ENCODE assay signal across 29 mouse cellular contexts in the genomic region with DNA sequence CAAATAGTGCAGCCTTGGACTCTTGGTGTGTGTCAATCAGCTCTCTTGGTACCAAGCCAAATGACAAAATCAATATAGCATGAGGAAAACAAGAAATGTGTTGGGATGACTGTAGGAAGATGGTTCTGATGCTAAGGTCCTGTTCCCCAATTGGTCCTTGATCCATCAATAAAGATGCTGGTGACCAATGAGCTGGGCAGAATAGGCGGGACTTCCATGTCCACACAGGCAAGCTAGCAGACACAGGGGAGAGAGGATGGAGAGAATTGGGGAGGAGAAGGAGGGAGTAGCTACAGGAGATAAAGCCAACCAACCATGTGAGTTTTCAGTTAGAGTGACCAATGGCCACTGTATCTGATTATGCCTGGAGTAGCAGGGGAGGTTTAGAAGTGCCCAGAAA. TPM values are rescaled to one million over a fixed set of nuclear protein-coding genes. Genes with fewer than 3 reads are reported as not detected.
DNase-seq lines count a peak whose midpoint lies in the region; ATAC-seq and TF ChIP-seq lines count a peak whose summit lies in the region.
"Had no signal": no experiment of that assay in that cellular context is flagged by ENCODE, and none has a peak within 500 bp of the region (broad histone marks: within the 10 kb centered on the region; RNA-seq: fewer than 3 reads in every experiment).

No protein-coding gene starts in this region.

- ATAC-seq in forebrain, embryonic 16.5 days: peak; percentile 36; the same call in 1 of the 2 replicates
- ATAC-seq in forebrain, embryonic 15.5 days (replicated peaks): no peak
- ATAC-seq in liver, embryonic 13.5 days (ENCODE audit: low read depth): no peak
- ATAC-seq in midbrain, postnatal 0 days (ENCODE audit: low FRiP score): no peak
- no peak for ATAC-seq in midbrain, embryonic 11.5 days (ENCODE audit: low FRiP score)
- ATAC-seq: activated CD4-positive, CD25-positive, alpha-beta regulatory T cell, adult 4 months; Patski had no signal

- H3K9me3 ChIP-seq in forebrain, embryonic 16.5 days (ENCODE audit: control insufficient read depth, low read length): no peaks in the 10 kb centered on the region
- H3K9me3 ChIP-seq in forebrain, embryonic 15.5 days: no peaks in the 10 kb centered on the region
- 0 out of 2 replicates have a peak, but pooled peaks cover 7% of the 10 kb centered on the region for H3K9me3 ChIP-seq in liver, embryonic 13.5 days (replicated peaks)
- H3K9me3 ChIP-seq in midbrain, postnatal 0 days (ENCODE audit: low read length): no peaks in the 10 kb centered on the region
- H3K9me3 ChIP-seq in midbrain, embryonic 11.5 days (ENCODE audit: control insufficient read depth, low read length): no peaks in the 10 kb centered on the region
- H3K9me3 ChIP-seq: embryonic facial prominence, embryonic 13.5 days; embryonic facial prominence, embryonic 15.5 days; forebrain, embryonic 10.5 days; forebrain, embryonic 12.5 days had no signal

- 95% methylated on average over 1 of the region's 1 CpGs for WGBS in forebrain, embryonic 16.5 days
- WGBS in forebrain, embryonic 15.5 days: 96% methylated on average over 1 of the region's 1 CpGs
- 82% methylated on average over 1 of the region's 1 CpGs for WGBS in liver, embryonic 13.5 days (ENCODE audit: insufficient replicate concordance)
- WGBS in midbrain, postnatal 0 days: 95% methylated on average over 1 of the region's 1 CpGs
- 95% methylated on average over 1 of the region's 1 CpGs for WGBS in midbrain, embryonic 11.5 days

- no peak overlapping the region for H3K27ac ChIP-seq in forebrain, embryonic 16.5 days (ENCODE audit: low read length)
- H3K27ac ChIP-seq in forebrain, embryonic 15.5 days (replicated peaks): no peak overlapping the region
- peak overlapping the region; percentile 39; the same call in 1 of the 2 replicates for H3K27ac ChIP-seq in liver, embryonic 13.5 days
- H3K27ac ChIP-seq in midbrain, postnatal 0 days (ENCODE audit: low read depth, low read length): no peak overlapping the region
- H3K27ac ChIP-seq in midbrain, embryonic 11.5 days (ENCODE audit: low read depth, low read length): no peak overlapping the region
- H3K27ac ChIP-seq: embryonic facial prominence, embryonic 13.5 days; embryonic facial prominence, embryonic 15.5 days; forebrain, embryonic 10.5 days; forebrain, embryonic 12.5 days had no signal

- no peak overlapping the region for H3K9ac ChIP-seq in forebrain, embryonic 16.5 days (replicated peaks; ENCODE audit: low read depth, low read length)
- no peak overlapping the region for H3K9ac ChIP-seq in forebrain, embryonic 15.5 days (replicated peaks)
- no peak overlapping the region for H3K9ac ChIP-seq in liver, embryonic 13.5 days
- no peak overlapping the region for H3K9ac ChIP-seq in midbrain, postnatal 0 days (replicated peaks; ENCODE audit: low read length, poor library complexity, severe bottlenecking)
- H3K9ac ChIP-seq in midbrain, embryonic 11.5 days (ENCODE audit: low read length): no peak overlapping the region
- H3K9ac ChIP-seq: embryonic facial prominence, embryonic 13.5 days; embryonic facial prominence, embryonic 15.5 days; forebrain, embryonic 12.5 days had no signal

- DNase-seq in liver, embryonic 13.5 days: no peak
- no peak for DNase-seq in liver
- DNase-seq in midbrain, postnatal 0 days (ENCODE audit: low spot score): peak; percentile 16
- no peak for DNase-seq in midbrain, embryonic 11.5 days (ENCODE audit: low spot score, missing footprints)
- peak; percentile 40 for DNase-seq in brain, embryonic 14.5 days (ENCODE audit: low read depth)
- DNase-seq in lung, postnatal 36 days: no peak
- DNase-seq: adrenal gland, adult 8-10 months; adrenal gland, postnatal 14 days; adrenal gland, postnatal 36 days; cerebellum, adult 11 months; cerebellum, adult 18-20 months; cerebellum, adult 8-10 months; cerebellum, adult 9-11 months; cerebellum, postnatal 36 days; embryo, embryonic 11 days had no signal

- TF ChIP-seq POLR2A in brain, embryonic 14.5 days (IDR thresholded peaks at IDR 0.05; ENCODE audit: borderline replicate concordance, extremely low read depth, insufficient read depth, insufficient read length, poor library complexity, severe bottlenecking): no peak

- H3K36me3 ChIP-seq in forebrain, embryonic 16.5 days (ENCODE audit: control insufficient read depth, insufficient read depth): no peaks in the 10 kb centered on the region
- H3K36me3 ChIP-seq in forebrain, embryonic 15.5 days: no peaks in the 10 kb centered on the region
- H3K36me3 ChIP-seq in liver, embryonic 13.5 days: peaks cover 68% of the 10 kb centered on the region
- H3K36me3 ChIP-seq in midbrain, postnatal 0 days (ENCODE audit: insufficient read depth, low read length): no peaks in the 10 kb centered on the region
- no peaks in the 10 kb centered on the region for H3K36me3 ChIP-seq in midbrain, embryonic 11.5 days (ENCODE audit: control insufficient read depth, insufficient read depth, low read length)
- H3K36me3 ChIP-seq: embryonic facial prominence, embryonic 13.5 days; embryonic facial prominence, embryonic 15.5 days; forebrain, embryonic 10.5 days; forebrain, embryonic 12.5 days had no signal

- H3K4me2 ChIP-seq in forebrain, embryonic 16.5 days (ENCODE audit: low read length): no peak overlapping the region
- H3K4me2 ChIP-seq in forebrain, embryonic 15.5 days (replicated peaks): no peak overlapping the region
- no peak overlapping the region for H3K4me2 ChIP-seq in liver, embryonic 13.5 days
- no peak overlapping the region for H3K4me2 ChIP-seq in midbrain, postnatal 0 days (ENCODE audit: low read depth, low read length, poor library complexity, severe bottlenecking)
- no peak overlapping the region for H3K4me2 ChIP-seq in midbrain, embryonic 11.5 days
- H3K4me2 ChIP-seq: embryonic facial prominence, embryonic 13.5 days; embryonic facial prominence, embryonic 15.5 days; forebrain, embryonic 12.5 days had no signal

- H3K4me1 ChIP-seq in forebrain, embryonic 16.5 days (replicated peaks; ENCODE audit: control insufficient read depth, insufficient read depth, low read length): no peaks in the 10 kb centered on the region
- no peaks in the 10 kb centered on the region for H3K4me1 ChIP-seq in forebrain, embryonic 15.5 days
- H3K4me1 ChIP-seq in liver, embryonic 13.5 days (replicated peaks): peaks cover 33% of the 10 kb centered on the region
- no peaks in the 10 kb centered on the region for H3K4me1 ChIP-seq in midbrain, postnatal 0 days (ENCODE audit: insufficient read depth, low read length)
- H3K4me1 ChIP-seq in midbrain, embryonic 11.5 days (ENCODE audit: control insufficient read depth, insufficient read depth, low read length): no peaks in the 10 kb centered on the region
- H3K4me1 ChIP-seq: embryonic facial prominence, embryonic 13.5 days; embryonic facial prominence, embryonic 15.5 days had no signal

- no peak overlapping the region for H3K4me3 ChIP-seq in forebrain, embryonic 16.5 days (replicated peaks; ENCODE audit: low read length)
- H3K4me3 ChIP-seq in forebrain, embryonic 15.5 days: no peak overlapping the region
- H3K4me3 ChIP-seq in liver, embryonic 13.5 days (replicated peaks): no peak overlapping the region
- H3K4me3 ChIP-seq in midbrain, postnatal 0 days (ENCODE audit: low read depth, low read length): no peak overlapping the region
- H3K4me3 ChIP-seq in midbrain, embryonic 11.5 days (ENCODE audit: low read depth, low read length): no peak overlapping the region
- H3K4me3 ChIP-seq: embryonic facial prominence, embryonic 13.5 days; embryonic facial prominence, embryonic 15.5 days; erythroblast, embryonic 14.5 days; forebrain, embryonic 10.5 days; forebrain, embryonic 12.5 days had no signal

- no peaks in the 10 kb centered on the region for H3K27me3 ChIP-seq in forebrain, embryonic 16.5 days (replicated peaks; ENCODE audit: control insufficient read depth, insufficient read depth, low read length)
- H3K27me3 ChIP-seq in forebrain, embryonic 15.5 days: no peaks in the 10 kb centered on the region
- H3K27me3 ChIP-seq in liver, embryonic 13.5 days: peaks cover 4% of the 10 kb centered on the region
- no peaks in the 10 kb centered on the region for H3K27me3 ChIP-seq in midbrain, postnatal 0 days (ENCODE audit: insufficient read depth, low read length)
- no peaks in the 10 kb centered on the region for H3K27me3 ChIP-seq in midbrain, embryonic 11.5 days (ENCODE audit: control insufficient read depth, insufficient read depth, low read length)
- H3K27me3 ChIP-seq: embryonic facial prominence, embryonic 13.5 days; embryonic facial prominence, embryonic 15.5 days; forebrain, embryonic 12.5 days; Patski had no signal

- TF ChIP-seq CTCF in midbrain, postnatal 0 days (IDR thresholded peaks at IDR 0.05): no peak
- no peak for TF ChIP-seq CTCF in brain, embryonic 14.5 days (IDR thresholded peaks at IDR 0.05; ENCODE audit: borderline replicate concordance, extremely low read depth, insufficient read depth, insufficient read length)

RNA-seq across cellular contexts. Expression of gene Apol8, which starts 10.5 kb away (rescaled TPM):
- polyA plus RNA-seq in forebrain, embryonic 16.5 days (2015; fragmentation: Nextera tagmentation; extraction: Ambion mirVana): 0.22 TPM in 1 of 2 replicates, not detected in the other
- 0.20 TPM in 1 of 2 replicates, not detected in the other for polyA plus RNA-seq in forebrain, embryonic 15.5 days (2015; fragmentation: Nextera tagmentation; extraction: Ambion mirVana)
- 29.8 and 34.9 TPM in 2 replicates for polyA plus RNA-seq in liver, embryonic 13.5 days (2015; fragmentation: Nextera tagmentation; extraction: Ambion mirVana)
- total RNA-seq in midbrain, postnatal 0 days (2014; rRNA removed): 0.19 TPM in 1 of 2 replicates, not detected in the other
- polyA plus RNA-seq in midbrain, postnatal 0 days (2015; fragmentation: Nextera tagmentation; extraction: Ambion mirVana): 0.36 and 0.55 TPM in 2 replicates
- polyA plus RNA-seq in midbrain, embryonic 11.5 days (2014; fragmentation: Nextera tagmentation; extraction: Ambion mirVana): 0.11 and 0.34 TPM in 2 replicates
- polyA plus RNA-seq in brain, embryonic 14.5 days (2012; rRNA removed): 0.30 and 0.37 TPM in 2 replicates
- total RNA-seq: adrenal gland, adult 18-20 months; adrenal gland, postnatal 36 days had no signal
- polyA plus RNA-seq: activated CD4-positive, CD25-positive, alpha-beta regulatory T cell, adult 4 months had no signal

RNA-seq across cellular contexts. Expression of gene Apol9b, which starts 17.5 kb away (rescaled TPM):
- not detected in 2 replicates for polyA plus RNA-seq in forebrain, embryonic 16.5 days (2015; fragmentation: Nextera tagmentation; extraction: Ambion mirVana)
- polyA plus RNA-seq in forebrain, embryonic 15.5 days (2015; fragmentation: Nextera tagmentation; extraction: Ambion mirVana): not detected in 2 replicates
- not detected in 2 replicates for polyA plus RNA-seq in liver, embryonic 13.5 days (2015; fragmentation: Nextera tagmentation; extraction: Ambion mirVana)
- total RNA-seq in midbrain, postnatal 0 days (2014; rRNA removed): 0.33 TPM in 1 of 2 replicates, not detected in the other
- 0.43 TPM in 1 of 2 replicates, not detected in the other for polyA plus RNA-seq in midbrain, postnatal 0 days (2015; fragmentation: Nextera tagmentation; extraction: Ambion mirVana)
- not detected in 2 replicates for polyA plus RNA-seq in midbrain, embryonic 11.5 days (2014; fragmentation: Nextera tagmentation; extraction: Ambion mirVana)
- polyA plus RNA-seq in brain, embryonic 14.5 days (2012; rRNA removed): 0.06 TPM in 1 of 2 replicates, not detected in the other
- total RNA-seq: ES-E14, MEL had no signal
- polyA plus RNA-seq: embryonic facial prominence, embryonic 11.5 days; embryonic facial prominence, embryonic 13.5 days; erythroblast, embryonic 14.5 days; forebrain, embryonic 10.5 days; forebrain, embryonic 12.5 days had no signal

RNA-seq across cellular contexts. Expression of gene Apol7e, which starts 47.7 kb away (rescaled TPM):
- not detected in 2 replicates for polyA plus RNA-seq in forebrain, embryonic 16.5 days (2015; fragmentation: Nextera tagmentation; extraction: Ambion mirVana)
- not detected in 2 replicates for polyA plus RNA-seq in forebrain, embryonic 15.5 days (2015; fragmentation: Nextera tagmentation; extraction: Ambion mirVana)
- not detected in 2 replicates for polyA plus RNA-seq in liver, embryonic 13.5 days (2015; fragmentation: Nextera tagmentation; extraction: Ambion mirVana)
- not detected in 2 replicates for total RNA-seq in midbrain, postnatal 0 days (2014; rRNA removed)
- not detected in 2 replicates for polyA plus RNA-seq in midbrain, postnatal 0 days (2015; fragmentation: Nextera tagmentation; extraction: Ambion mirVana)
- polyA plus RNA-seq in midbrain, embryonic 11.5 days (2014; fragmentation: Nextera tagmentation; extraction: Ambion mirVana): not detected in 2 replicates
- polyA plus RNA-seq in brain, embryonic 14.5 days (2012; rRNA removed): 0.04 TPM in 1 of 2 replicates, not detected in the other
- total RNA-seq: adrenal gland, postnatal 14 days; adrenal gland, postnatal 36 days; MEL had no signal
- polyA plus RNA-seq: C2C12; embryonic facial prominence, embryonic 11.5 days; embryonic facial prominence, embryonic 13.5 days; embryonic facial prominence, embryonic 15.5 days; erythroblast, embryonic 14.5 days; forebrain, embryonic 10.5 days; forebrain, embryonic 12.5 days had no signal

Comparison
In these comparisons a context has a peak if more than half of its experiments do, and no peak if none do; other contexts are left out.
1. DNase-seq: peak in midbrain, postnatal 0 days (single experiment) and brain, embryonic 14.5 days (single experiment); none in liver, embryonic 13.5 days (single experiment), liver (single experiment), midbrain, embryonic 11.5 days (single experiment) and lung, postnatal 36 days (single experiment).
2. RNA of gene Apol8, which starts 10.5 kb away (polyA plus RNA-seq): 29.8 to 34.9 TPM in liver, embryonic 13.5 days; 0.36 to 0.55 TPM in midbrain, postnatal 0 days, 0.11 to 0.34 TPM in midbrain, embryonic 11.5 days, 0.30 to 0.37 TPM in brain, embryonic 14.5 days, 0.22 TPM in forebrain, embryonic 16.5 days and 0.20 TPM in forebrain, embryonic 15.5 days; every median in the first group is over 10 times any median in the second.